Mouse (Mus musculus) stomach, embryonic 16.5 days (tissue): ENCODE measurements at regions not wholly inside any gene's neighbourhood (a gene's known extent, or its start where the extent isn't known, plus 50 kb on each side); places are given as distances from the start of the nearest gene placed in this dataset.
A peak's percentile ranks its signal among the peaks of the same experiment; 100 is the strongest.

Experiments
- ATAC-seq: fragments of 200-750 bp; cut with Nextera tagmentation; 2 replicates; pipeline ENCODE4 v1.8.0; 2017; ENCODE audit warnings: moderate number of reproducible peaks, moderate TSS enrichment; ENCODE audit not compliant: insufficient read depth, low FRiP score
- H3K27ac ChIP-seq: fragments of 300-500 bp; sonication (generic); 2 replicates; pipeline ENCODE4 v1.5.1; 2014; ENCODE audit warnings: low read length
- H3K27me3 ChIP-seq: fragments of 300-500 bp; sonication (generic); 2 replicates; pipeline ENCODE4 v1.6.1; 2014; ENCODE audit warnings: low read length, control low read depth, mixed read lengths; ENCODE audit not compliant: control insufficient read depth, insufficient read depth
- H3K36me3 ChIP-seq: fragments of 300-500 bp; sonication (generic); 2 replicates; pipeline ENCODE4 v1.6.1; 2014; ENCODE audit warnings: low read length; ENCODE audit not compliant: control insufficient read depth, insufficient read depth
- H3K4me1 ChIP-seq: fragments of 300-500 bp; sonication (generic); 2 replicates; pipeline ENCODE4 v1.6.1; 2014; ENCODE audit warnings: low read length, control low read depth, mixed read lengths; ENCODE audit not compliant: control insufficient read depth, insufficient read depth
- H3K4me2 ChIP-seq: fragments of 300-500 bp; sonication (generic); 2 replicates; pipeline ENCODE4 v1.6.1; 2014; ENCODE audit warnings: low read depth, low read length, mixed read lengths
- H3K4me3 ChIP-seq: fragments of 300-500 bp; sonication (generic); replicated peaks from 2 replicates; pipeline ENCODE4 v1.5.1; 2014; ENCODE audit warnings: mild to moderate bottlenecking, low read length
- H3K9ac ChIP-seq: fragments of 300-500 bp; sonication (generic); 2 replicates; pipeline ENCODE4 v1.6.1; 2014; ENCODE audit warnings: low read length
- H3K9me3 ChIP-seq: fragments of 300-500 bp; sonication (generic); replicated peaks from 2 replicates; pipeline ENCODE4 v1.6.1; 2016; ENCODE audit warnings: low read length, control low read depth; ENCODE audit not compliant: control insufficient read depth
- WGBS: fragments of 180-500 bp; shearing (Covaris S2); extraction: QIAGEN DNeasy Blood & Tissue Kit; methylation state at CpG from one replicate; pipeline ENCODE4 v1.1.7; 2014; 5-methylcytosine and 5-hydroxymethylcytosine counted together

GRCm38 (mm10) chr14:61850244-61850643, 243.0 kb downstream of the Kcnrg start:
- Histone ChIP-seq H3K4me3 (no peak overlapping the region), H3K9me3 (no peaks in the 10 kb centered on the region), H3K4me2 (no peak overlapping the region), H3K4me1 (no peaks in the 10 kb centered on the region), H3K27ac (no peak overlapping the region), H3K9ac (no peak overlapping the region), H3K36me3 (no peaks in the 10 kb centered on the region), H3K27me3 (no peaks in the 10 kb centered on the region)
- ATAC-seq = no peak
- WGBS = 71% methylated on average over 4 of the region's 4 CpGs

- Histone ChIP-seq H3K27me3 (no peaks in the 10 kb centered on the region), H3K27ac (no peak overlapping the region), H3K4me3 (no peak overlapping the region), H3K9ac (no peak overlapping the region), H3K4me2 (no peak overlapping the region), H3K4me1 (peaks cover 6% of the 10 kb centered on the region), H3K36me3 (no peaks in the 10 kb centered on the region), H3K9me3 (no peaks in the 10 kb centered on the region)
- ATAC-seq = no peak
- 72% methylated on average over 6 of the region's 6 CpGs for WGBS
These were observed 250.4 kb downstream of the Kcnrg start for GRCm38 (mm10) chr14:61857616-61858015.

GRCm38 (mm10) chr14:61860688-61861087, 253.4 kb downstream of the Kcnrg start:
- H3K36me3 ChIP-seq = no peaks in the 10 kb centered on the region
- H3K27ac ChIP-seq = no peak overlapping the region
- H3K27me3 ChIP-seq = no peaks in the 10 kb centered on the region
- no peak for ATAC-seq
- H3K4me2 ChIP-seq = no peak overlapping the region
- no peak overlapping the region for H3K4me3 ChIP-seq
- 84% methylated on average over 4 of the region's 4 CpGs for WGBS
- peaks cover 12% of the 10 kb centered on the region for H3K4me1 ChIP-seq
- H3K9ac ChIP-seq = no peak overlapping the region
- H3K9me3 ChIP-seq = no peaks in the 10 kb centered on the region

- Histone ChIP-seq H3K4me3 (no peak overlapping the region), H3K4me1 (peaks cover 12% of the 10 kb centered on the region), H3K9ac (no peak overlapping the region), H3K27me3 (no peaks in the 10 kb centered on the region), H3K9me3 (no peaks in the 10 kb centered on the region), H3K4me2 (no peak overlapping the region), H3K36me3 (no peaks in the 10 kb centered on the region), H3K27ac (no peak overlapping the region; the same call in 1 of the 2 replicates)
- no peak for ATAC-seq
- 77% methylated on average over 8 of the region's 8 CpGs for WGBS
These were observed 254.2 kb downstream of the Kcnrg start for GRCm38 (mm10) chr14:61861357-61861958.

GRCm38 (mm10) chr14:61862931-61863330, 255.7 kb downstream of the Kcnrg start:
- Histone ChIP-seq H3K9me3 (no peaks in the 10 kb centered on the region), H3K27me3 (no peaks in the 10 kb centered on the region), H3K27ac (no peak overlapping the region), H3K4me1 (peaks cover 12% of the 10 kb centered on the region), H3K36me3 (no peaks in the 10 kb centered on the region), H3K4me2 (no peak overlapping the region), H3K4me3 (no peak overlapping the region), H3K9ac (no peak overlapping the region)
- ATAC-seq = no peak
- 78% methylated on average over 6 of the region's 6 CpGs for WGBS

GRCm38 (mm10) chr14:61863475-61863874, 256.2 kb downstream of the Kcnrg start:
- Histone ChIP-seq H3K4me2 (no peak overlapping the region), H3K27me3 (no peaks in the 10 kb centered on the region), H3K36me3 (no peaks in the 10 kb centered on the region), H3K27ac (no peak overlapping the region), H3K4me3 (no peak overlapping the region), H3K9me3 (no peaks in the 10 kb centered on the region), H3K9ac (no peak overlapping the region), H3K4me1 (peaks cover 12% of the 10 kb centered on the region)
- no peak for ATAC-seq
- WGBS = 38% methylated on average over 2 of the region's 2 CpGs

GRCm38 (mm10) chr14:61866532-61867268, 259.4 kb downstream of the Kcnrg start:
- no peak overlapping the region for H3K4me3 ChIP-seq
- no peaks in the 10 kb centered on the region for H3K27me3 ChIP-seq
- no peak overlapping the region for H3K4me2 ChIP-seq
- WGBS = 55% methylated on average over 3 of the region's 3 CpGs
- H3K36me3 ChIP-seq = no peaks in the 10 kb centered on the region
- peaks cover 12% of the 10 kb centered on the region for H3K4me1 ChIP-seq
- peak; percentile 59; the same call in 1 of the 2 replicates for ATAC-seq
- no peak overlapping the region for H3K9ac ChIP-seq
- no peak overlapping the region for H3K27ac ChIP-seq
- H3K9me3 ChIP-seq = no peaks in the 10 kb centered on the region

GRCm38 (mm10) chr14:61874206-61874605, 266.9 kb downstream of the Kcnrg start:
- Histone ChIP-seq H3K27me3 (no peaks in the 10 kb centered on the region), H3K4me2 (no peak overlapping the region), H3K4me1 (no peaks in the 10 kb centered on the region), H3K27ac (no peak overlapping the region), H3K36me3 (no peaks in the 10 kb centered on the region), H3K4me3 (no peak overlapping the region), H3K9me3 (no peaks in the 10 kb centered on the region), H3K9ac (no peak overlapping the region)
- no peak for ATAC-seq

- H3K36me3 ChIP-seq = no peaks in the 10 kb centered on the region
- H3K4me1 ChIP-seq = no peaks in the 10 kb centered on the region
- no peak overlapping the region for H3K4me2 ChIP-seq
- no peaks in the 10 kb centered on the region for H3K27me3 ChIP-seq
- ATAC-seq = no peak
- no peak overlapping the region for H3K4me3 ChIP-seq
- 39% methylated on average over 2 of the region's 2 CpGs for WGBS
- no peak overlapping the region for H3K9ac ChIP-seq
- no peak overlapping the region for H3K27ac ChIP-seq
- H3K9me3 ChIP-seq = no peaks in the 10 kb centered on the region
These were observed 272.2 kb downstream of the Kcnrg start for GRCm38 (mm10) chr14:61879416-61879815.
